In the genomic region with DNA sequence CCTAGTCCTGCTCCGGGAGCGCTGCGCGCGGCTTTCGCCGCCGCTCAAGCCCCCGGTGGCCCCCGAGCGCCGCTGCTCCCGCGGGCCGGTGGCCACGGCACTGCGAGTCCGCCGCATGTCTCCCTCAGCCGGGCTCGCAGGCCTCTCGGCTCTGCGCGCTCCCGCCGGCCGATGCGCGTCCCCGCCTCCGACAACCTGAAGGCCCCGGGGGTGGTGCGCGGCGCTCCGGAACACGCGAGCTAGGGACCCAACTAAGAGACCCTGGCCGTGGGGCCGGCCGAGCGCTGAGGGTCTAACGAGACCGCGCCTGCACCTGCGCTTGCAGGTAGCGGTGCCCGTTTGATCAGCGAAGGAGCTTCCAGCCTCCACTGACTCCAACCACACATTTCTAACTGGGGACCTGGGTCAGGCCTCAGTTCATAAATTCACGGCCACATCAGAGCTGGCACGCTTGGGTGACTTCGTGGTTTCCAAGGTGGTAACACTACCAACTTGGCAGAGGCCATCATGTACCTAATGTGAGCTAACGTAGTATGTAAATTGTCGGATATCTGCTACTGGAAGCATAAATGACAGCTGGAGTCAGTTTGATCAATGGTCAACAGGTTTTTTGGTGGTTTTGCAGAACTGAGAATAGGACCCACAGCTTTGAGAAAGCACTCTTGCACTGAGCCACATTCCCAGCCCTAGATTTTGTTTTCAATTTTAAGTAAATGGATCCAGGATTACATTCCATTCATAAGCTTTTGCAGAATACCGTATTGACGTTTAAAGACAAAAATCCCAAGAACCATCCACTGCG, we compare ENCODE assay signal across 8 mouse cellular contexts. TPM values are rescaled to one million over a fixed set of nuclear protein-coding genes. Genes with fewer than 3 reads are reported as not detected.
DNase-seq lines count a peak whose midpoint lies in the region; ATAC-seq and TF ChIP-seq lines count a peak whose summit lies in the region.

Gene Cenpv (minus strand): TSS at position 173 of the 802 bp plus-strand sequence.

- TF ChIP-seq EP300 in CH12.LX (IDR thresholded peaks at IDR 0.05; ENCODE audit: low read length): peak; percentile 53
- TF ChIP-seq EP300 in heart, postnatal 0 days (IDR thresholded peaks at IDR 0.05; ENCODE audit: low read depth): no peak
- no peak for TF ChIP-seq EP300 in liver, embryonic 14.5 days (IDR thresholded peaks at IDR 0.05; ENCODE audit: low read depth)

- H3K4me2 ChIP-seq in CH12.LX (ENCODE audit: insufficient read depth, low read depth, poor library complexity, severe bottlenecking): peak within 1 kb of the TSS; percentile 39
- H3K4me2 ChIP-seq in forebrain, embryonic 13.5 days: peak within 1 kb of the TSS; percentile 82
- H3K4me2 ChIP-seq in heart, postnatal 0 days (ENCODE audit: low read depth, low read length): peak within 1 kb of the TSS; percentile 90
- peak within 1 kb of the TSS; percentile 74 for H3K4me2 ChIP-seq in liver, embryonic 14.5 days (ENCODE audit: low read depth)
- peak within 1 kb of the TSS; percentile 90 for H3K4me2 ChIP-seq in stomach, embryonic 16.5 days (ENCODE audit: low read depth, low read length)

- dilution Hi-C loops in CH12.LX (cut with MboI; ENCODE audit: extremely low pct_ligation_motif_present, extremely low pct_unique_long_range_greater_than_20kb, low sequenced_read_pairs): no loop called here

- peak; percentile 45 for DNase-seq in CH12.LX (ENCODE audit: extremely low read depth)
- DNase-seq in c-Kit-positive CD71-positive TER-119-positive erythroid progenitor cells, embryonic 14.5 days (ENCODE audit: low spot score): peak; percentile 53
- DNase-seq in heart, postnatal 0 days (ENCODE audit: low spot score): peak; percentile 24
- peak; percentile 69 to 90 for DNase-seq in kidney, postnatal 36 days
- DNase-seq in liver, embryonic 14.5 days (ENCODE audit: low read depth in 3 of 3, low spot score in 3 of 3): no peak
- DNase-seq in neural tube, embryonic 10.5 days (ENCODE audit: extremely low spot score, low spot score): peak; percentile 73

- TF ChIP-seq RAD21 in CH12.LX (IDR thresholded peaks at IDR 0.05; ENCODE audit: low read depth, low read length): no peak

- TF ChIP-seq POLR2A in CH12.LX (IDR thresholded peaks at IDR 0.05; ENCODE audit: low read depth, low read length): peak; percentile 78; the same call in 1 of the 2 replicates

- H3K9me3 ChIP-seq in CH12.LX (replicated peaks; ENCODE audit: low read length): no peaks in the 10 kb centered on the region
- no peaks in the 10 kb centered on the region for H3K9me3 ChIP-seq in forebrain, embryonic 13.5 days (replicated peaks)
- no peaks in the 10 kb centered on the region for H3K9me3 ChIP-seq in heart, postnatal 0 days (replicated peaks; ENCODE audit: control insufficient read depth, low read length)
- no peaks in the 10 kb centered on the region for H3K9me3 ChIP-seq in liver, embryonic 14.5 days (ENCODE audit: control insufficient read depth, low read length)
- H3K9me3 ChIP-seq in stomach, embryonic 16.5 days (replicated peaks; ENCODE audit: control insufficient read depth, low read length): no peaks in the 10 kb centered on the region

- peaks cover 4% of the 10 kb centered on the region in 2 experiments for H3K36me3 ChIP-seq in CH12.LX (replicated peaks in 1 of 2; ENCODE audit: control insufficient read depth in 1 of 2, insufficient read depth in 1 of 2, low read length in 1 of 2)
- H3K36me3 ChIP-seq in forebrain, embryonic 13.5 days (ENCODE audit: poor library complexity, severe bottlenecking): peaks cover 11% of the 10 kb centered on the region
- H3K36me3 ChIP-seq in heart, postnatal 0 days (replicated peaks; ENCODE audit: control insufficient read depth, insufficient read depth, low read length): no peaks in the 10 kb centered on the region
- no peaks in the 10 kb centered on the region; the same call in 1 of the 2 replicates for H3K36me3 ChIP-seq in liver, embryonic 14.5 days (replicated peaks; ENCODE audit: control insufficient read depth, insufficient read depth, low read depth)
- no peaks in the 10 kb centered on the region for H3K36me3 ChIP-seq in stomach, embryonic 16.5 days (ENCODE audit: control insufficient read depth, insufficient read depth, low read length)

- peaks cover 29% of the 10 kb centered on the region for H3K27me3 ChIP-seq in CH12.LX (replicated peaks)
- peaks cover 3% of the 10 kb centered on the region; the same call in 1 of the 2 replicates for H3K27me3 ChIP-seq in forebrain, embryonic 13.5 days
- H3K27me3 ChIP-seq in heart, postnatal 0 days (ENCODE audit: control insufficient read depth, insufficient read depth, low read length): no peaks in the 10 kb centered on the region
- H3K27me3 ChIP-seq in liver, embryonic 14.5 days (ENCODE audit: control insufficient read depth, insufficient read depth, low read length): peaks cover 4% of the 10 kb centered on the region
- peaks cover 4% of the 10 kb centered on the region; the same call in 1 of the 2 replicates for H3K27me3 ChIP-seq in stomach, embryonic 16.5 days (ENCODE audit: control insufficient read depth, insufficient read depth, low read length)

- peaks cover 10 to 31% of the 10 kb centered on the region in 2 experiments for H3K4me1 ChIP-seq in CH12.LX (ENCODE audit: control insufficient read depth in 1 of 2, insufficient read depth in 2 of 2)
- H3K4me1 ChIP-seq in forebrain, embryonic 13.5 days: peaks cover 17% of the 10 kb centered on the region
- H3K4me1 ChIP-seq in heart, postnatal 0 days (ENCODE audit: control insufficient read depth, insufficient read depth): peaks cover 9% of the 10 kb centered on the region; the same call in 1 of the 2 replicates
- H3K4me1 ChIP-seq in liver, embryonic 14.5 days (replicated peaks; ENCODE audit: control insufficient read depth in 2 of 2, insufficient read depth in 2 of 2, low read length in 1 of 2): peaks cover 0 to 7% of the 10 kb centered on the region in 2 experiments; a peak in 3 of 4 replicates
- H3K4me1 ChIP-seq in stomach, embryonic 16.5 days (ENCODE audit: control insufficient read depth, insufficient read depth, low read length): peaks cover 3% of the 10 kb centered on the region; the same call in 1 of the 2 replicates

- TF ChIP-seq CTCF in CH12.LX (conservative IDR thresholded peaks at IDR 0.05 in 1 of 2, IDR thresholded peaks at IDR 0.05 in 1 of 2; ENCODE audit: low read depth in 2 of 2, low read length in 2 of 2): no peak
- no peak for TF ChIP-seq CTCF in heart, postnatal 0 days (IDR thresholded peaks at IDR 0.05; ENCODE audit: low read depth)
- TF ChIP-seq CTCF in liver, embryonic 14.5 days (IDR thresholded peaks at IDR 0.05; ENCODE audit: low read depth): no peak

- H3K27ac ChIP-seq in CH12.LX (ENCODE audit: insufficient read depth, low read depth): peak within 1 kb of the TSS; percentile 40
- H3K27ac ChIP-seq in forebrain, embryonic 13.5 days: peak within 1 kb of the TSS; percentile 78
- peak within 1 kb of the TSS; percentile 72 for H3K27ac ChIP-seq in heart, postnatal 0 days (ENCODE audit: low read depth)
- peak within 1 kb of the TSS; percentile 7; the same call in 1 of the 2 replicates for H3K27ac ChIP-seq in liver, embryonic 14.5 days
- peak within 1 kb of the TSS; percentile 34; the same call in 1 of the 2 replicates for H3K27ac ChIP-seq in stomach, embryonic 16.5 days (ENCODE audit: low read length)

- WGBS in forebrain, embryonic 13.5 days: 7% methylated on average over 39 of the region's 57 CpGs
- WGBS in heart, postnatal 0 days: 7% methylated on average over 55 of the region's 57 CpGs
- WGBS in liver, embryonic 14.5 days (ENCODE audit: insufficient replicate concordance): 5% methylated on average over 57 of the region's 57 CpGs
- 7% methylated on average over 53 of the region's 57 CpGs for WGBS in stomach, embryonic 16.5 days

- in situ Hi-C loops in CH12.LX (cut with MboI; ENCODE audit: low pct_ligation_motif_present, low pct_unique_long_range_greater_than_20kb, low sequenced_read_pairs): no loop called here

- peak within 1 kb of the TSS; percentile 56 to 81 (median 68) for H3K4me3 ChIP-seq in CH12.LX (replicated peaks in 1 of 3; ENCODE audit: low read depth in 2 of 3, low read length in 2 of 3, poor library complexity in 1 of 3)
- H3K4me3 ChIP-seq in forebrain, embryonic 13.5 days: peak within 1 kb of the TSS; percentile 84
- H3K4me3 ChIP-seq in heart, postnatal 0 days (ENCODE audit: low read depth, low read length): peak within 1 kb of the TSS; percentile 85
- H3K4me3 ChIP-seq in liver, embryonic 14.5 days (ENCODE audit: insufficient read depth in 1 of 2, low read depth in 2 of 2, low read length in 2 of 2): peak within 1 kb of the TSS; percentile 68 to 77
- H3K4me3 ChIP-seq in stomach, embryonic 16.5 days (replicated peaks; ENCODE audit: low read length): peak within 1 kb of the TSS; percentile 79

- H3K9ac ChIP-seq in CH12.LX (ENCODE audit: insufficient read depth, low read depth): peak within 1 kb of the TSS; percentile 80
- peak within 1 kb of the TSS; percentile 97 for H3K9ac ChIP-seq in forebrain, embryonic 13.5 days
- peak within 1 kb of the TSS; percentile 90 for H3K9ac ChIP-seq in heart, postnatal 0 days (replicated peaks; ENCODE audit: low read depth, low read length)
- peak within 1 kb of the TSS; percentile 86 for H3K9ac ChIP-seq in liver, embryonic 14.5 days (replicated peaks)
- peak within 1 kb of the TSS; percentile 92 for H3K9ac ChIP-seq in stomach, embryonic 16.5 days (ENCODE audit: low read length)

- peaks cover 19% of the 10 kb centered on the region for H3K79me2 ChIP-seq in CH12.LX (replicated peaks; ENCODE audit: control insufficient read depth, extremely low read depth, insufficient read depth, poor library complexity, severe bottlenecking)

- peak; percentile 83 for ATAC-seq in forebrain, embryonic 13.5 days
- ATAC-seq in heart, postnatal 0 days (ENCODE audit: insufficient read depth, low read depth): peak; percentile 80
- ATAC-seq in liver, embryonic 14.5 days (ENCODE audit: insufficient read depth): peak; percentile 81
- peak; percentile 83 for ATAC-seq in stomach, embryonic 16.5 days (ENCODE audit: insufficient read depth, low FRiP score)

TF ChIP-seq in CH12.LX, 34 proteins besides CTCF, POLR2A, EP300 and RAD21 (continues in another document):
- TF ChIP-seq IRF4 (IDR thresholded peaks at IDR 0.05; ENCODE audit: low read depth, low read length): peak; percentile 68; the same call in 1 of the 2 replicates
- TF ChIP-seq JUND (conservative IDR thresholded peaks at IDR 0.05; ENCODE audit: low read depth, low read length): no peak; the same call in 1 of the 2 replicates
- TF ChIP-seq MAFK (IDR thresholded peaks at IDR 0.05; ENCODE audit: insufficient replicate concordance, low read length): no peak; the same call in 1 of the 2 replicates

RNA-seq across cellular contexts. Expression of gene Cenpv, which starts in this region (rescaled TPM):
- total RNA-seq in CH12.LX (2012; rRNA removed) (98.8 and 107 TPM in 2 replicates), CH12.LX (2014; rRNA removed) (24.1 and 24.4 TPM in 2 replicates)
- 24.9 and 33.6 TPM in 2 replicates for polyA plus RNA-seq in CH12.LX (2012; ENCODE audit: insufficient read length, low read depth)
- polyA plus RNA-seq in forebrain, embryonic 13.5 days (2015; fragmentation: Nextera tagmentation; extraction: Ambion mirVana): 74.4 and 78.7 TPM in 2 replicates
- total RNA-seq in heart, postnatal 0 days (2014; rRNA removed; ENCODE audit: low replicate concordance): 19.1 and 111 TPM in 2 replicates
- 13.1 and 14.6 TPM in 2 replicates for polyA plus RNA-seq in heart, postnatal 0 days (2015; fragmentation: Nextera tagmentation; extraction: Ambion mirVana)
- 23.4 and 26.6 TPM in 2 replicates for polyA plus RNA-seq in liver, embryonic 14.5 days (2012; rRNA removed)
- 21.8 and 22.3 TPM in 2 replicates for polyA plus RNA-seq in liver, embryonic 14.5 days (2014; fragmentation: Nextera tagmentation; extraction: Ambion mirVana)
- 4.2 and 5.7 TPM in 2 replicates for polyA plus RNA-seq in stomach, embryonic 16.5 days (2015; fragmentation: Nextera tagmentation; extraction: Ambion mirVana)

Comparison
In these comparisons a context has a peak if more than half of its experiments do, and no peak if none do; other contexts are left out.
1. DNase-seq: peak in CH12.LX (single experiment), c-Kit-positive CD71-positive TER-119-positive erythroid progenitor cells, embryonic 14.5 days (single experiment), heart, postnatal 0 days (single experiment), kidney, postnatal 36 days (2 of 2) and neural tube, embryonic 10.5 days (single experiment); none in liver, embryonic 14.5 days (0 of 3).
2. H3K27ac ChIP-seq: peak in every context shown above with its lines; median percentile 78 in forebrain, embryonic 13.5 days; 72 in heart, postnatal 0 days; 40 in CH12.LX; 34 in stomach, embryonic 16.5 days; 7 in liver, embryonic 14.5 days.
3. H3K4me2 ChIP-seq: peak in every context shown above with its lines; median percentile 90 in heart, postnatal 0 days; 90 in stomach, embryonic 16.5 days; 82 in forebrain, embryonic 13.5 days; 74 in liver, embryonic 14.5 days; 39 in CH12.LX.
4. Peak in every context shown above with its lines, with median percentiles within 50 percentile points of each other: H3K4me3 ChIP-seq, H3K9ac ChIP-seq and ATAC-seq.